Mouse (Mus musculus) kidney, postnatal 36 days (tissue): Measurements from ENCODE around the gene Gkap1.

Source experiments
- DNase-seq, 2 experiments: peaks; one replicate each; pipeline ENCODE4 v3.0.0; 2021 to 2022; ENCODE audit warnings: mixed read lengths in 2 of 2

Gene Gkap1

GRCm38 (mm10) chr13:58261674-58262073 lies 13.8 kb downstream of the Gkap1 start:
- no peak for DNase-seq

DNA sequence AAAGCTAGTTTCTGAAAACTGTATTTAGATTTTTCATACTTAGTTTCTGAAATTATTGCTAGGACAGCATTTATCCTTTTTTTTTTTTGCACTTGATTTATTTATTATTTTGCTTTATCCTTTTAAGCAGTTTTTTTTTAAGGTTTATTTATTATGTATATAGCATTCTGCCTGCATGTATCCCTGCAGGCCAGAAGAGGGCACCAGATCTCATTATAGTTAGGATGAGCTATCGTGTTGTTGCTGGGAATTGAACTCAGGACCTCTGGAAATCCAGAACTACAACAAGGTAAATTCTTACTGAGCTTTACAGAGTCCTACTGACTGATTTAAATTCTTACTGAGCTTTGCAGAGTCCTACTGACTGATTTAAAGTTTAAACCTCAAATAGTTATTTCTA lies 22.2 kb downstream of the Gkap1 start:
- peak in 1 of 2 experiments; percentile 13 for DNase-seq

DNA sequence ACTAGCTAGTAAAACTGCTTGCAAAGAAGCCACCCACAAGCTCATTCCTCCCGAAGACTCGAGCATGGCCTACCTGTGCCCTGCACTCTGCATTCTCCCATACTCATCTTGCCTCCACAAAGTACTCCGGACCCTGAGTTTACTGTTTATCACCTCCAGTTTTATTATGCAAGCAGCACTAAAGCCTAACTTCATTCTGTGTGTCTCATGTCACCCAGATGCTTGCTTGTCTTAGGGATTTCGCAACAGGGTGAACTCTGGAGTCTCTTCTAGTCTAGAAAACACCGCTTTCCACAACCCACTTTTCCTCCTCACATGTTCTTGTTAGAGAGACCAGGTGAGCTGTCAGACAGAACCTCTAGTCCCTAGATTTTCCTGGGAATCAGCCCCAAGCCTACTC lies 26.5 kb downstream of the Gkap1 start:
- peak in 1 of 2 experiments; percentile 51 for DNase-seq

GRCm38 (mm10) chr13:58236536-58236935 lies 39.0 kb downstream of the Gkap1 start:
- no peak for DNase-seq

- DNase-seq = peak; percentile 65 to 75
Measured at GRCm38 (mm10) chr13:58232611-58233010, 42.9 kb downstream of the Gkap1 start.

DNA sequence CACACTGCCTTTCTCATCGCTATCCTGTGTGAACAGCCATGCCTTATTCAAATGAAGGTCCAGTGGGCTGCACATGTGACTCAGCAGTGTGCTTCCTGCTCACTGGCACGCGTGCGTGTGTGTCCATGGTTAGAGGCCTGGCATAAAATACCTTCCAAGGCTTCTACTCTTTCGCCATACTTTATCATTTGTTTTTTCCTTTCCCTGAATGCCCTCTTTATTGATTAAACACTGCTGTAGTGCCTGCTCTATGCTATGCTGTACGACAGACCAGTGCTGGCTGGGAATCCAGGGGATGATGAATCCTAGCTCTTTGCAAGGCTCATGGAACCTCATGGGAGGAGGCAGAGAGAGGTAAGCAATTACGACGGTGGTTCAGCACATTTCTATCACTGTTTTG lies 43.4 kb downstream of the Gkap1 start:
- no peak for DNase-seq

- DNase-seq = no peak
Measured at GRCm38 (mm10) chr13:58228624-58229023, 46.9 kb downstream of the Gkap1 start.

DNA sequence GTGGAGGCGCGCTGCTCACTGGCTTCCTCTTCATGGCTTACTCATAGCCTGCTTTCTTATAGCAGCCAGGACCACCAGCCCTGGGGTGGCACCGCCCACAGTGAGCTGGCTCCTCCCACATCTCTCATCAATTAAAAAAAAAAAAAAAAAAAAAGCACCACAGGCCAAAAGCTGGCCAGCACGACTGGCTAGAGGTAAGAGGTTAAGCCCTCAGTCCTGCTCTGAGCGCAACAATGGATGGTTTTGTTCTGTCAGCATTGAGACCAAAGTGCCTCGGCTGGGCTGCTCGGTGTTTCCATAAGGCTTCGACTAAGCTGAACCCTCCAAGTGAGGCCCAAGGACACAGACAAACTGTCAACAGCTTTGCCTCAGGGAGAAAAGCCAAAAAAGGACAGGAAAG lies 49.8 kb downstream of the Gkap1 start:
- no peak for DNase-seq

DNA sequence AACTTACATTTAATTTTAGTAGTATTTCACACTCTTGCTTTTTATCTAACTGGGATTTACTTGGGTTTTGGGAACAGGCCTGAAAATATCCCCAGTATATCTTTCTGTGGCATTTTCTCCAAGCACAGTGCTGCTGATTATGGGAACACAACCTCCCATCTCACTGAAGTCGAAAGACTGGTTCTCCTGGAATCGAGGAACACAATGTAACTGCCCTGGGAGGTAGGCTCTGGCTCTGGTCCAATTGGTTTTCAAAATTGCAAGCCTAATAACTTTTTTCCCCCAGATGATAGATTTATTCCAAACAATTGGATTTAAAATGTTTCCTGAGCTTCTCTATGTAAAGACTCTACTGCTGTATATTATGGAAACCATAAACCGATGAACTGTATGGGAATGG lies 55.3 kb downstream of the Gkap1 start:
- DNase-seq = peak; percentile 46 to 52

- no peak for DNase-seq
Measured at GRCm38 (mm10) chr13:58217536-58217935, 58.0 kb downstream of the Gkap1 start.

- DNase-seq = peak; percentile 23 to 81
Measured at GRCm38 (mm10) chr13:58216395-58216794, 59.1 kb downstream of the Gkap1 start.

GRCm38 (mm10) chr13:58215592-58216341 lies 59.7 kb downstream of the Gkap1 start, which contains the start of gene Ubqln1:
Gene Ubqln1, minus strand, starts transcription at chr13:58215653.
- DNase-seq = peak; percentile 86 to 94

DNA sequence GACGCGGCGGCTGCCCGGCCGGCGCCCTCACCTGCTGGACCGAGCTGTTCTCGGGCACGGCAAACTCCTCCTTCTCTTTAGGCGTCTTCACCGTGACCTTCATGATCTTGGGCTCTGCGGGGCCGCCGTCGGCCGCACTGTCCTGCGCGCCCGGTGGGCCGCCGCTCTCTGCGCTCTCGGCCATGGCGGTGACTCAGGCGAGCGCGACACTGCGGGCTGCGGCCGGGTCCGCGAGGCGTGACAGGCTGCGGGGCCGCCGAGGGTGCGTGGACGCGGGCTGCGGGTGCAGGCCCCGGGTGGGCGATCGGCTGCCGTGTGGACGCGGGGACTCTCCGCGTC lies 60.3 kb downstream of the Gkap1 start:
- DNase-seq = no peak

DNA sequence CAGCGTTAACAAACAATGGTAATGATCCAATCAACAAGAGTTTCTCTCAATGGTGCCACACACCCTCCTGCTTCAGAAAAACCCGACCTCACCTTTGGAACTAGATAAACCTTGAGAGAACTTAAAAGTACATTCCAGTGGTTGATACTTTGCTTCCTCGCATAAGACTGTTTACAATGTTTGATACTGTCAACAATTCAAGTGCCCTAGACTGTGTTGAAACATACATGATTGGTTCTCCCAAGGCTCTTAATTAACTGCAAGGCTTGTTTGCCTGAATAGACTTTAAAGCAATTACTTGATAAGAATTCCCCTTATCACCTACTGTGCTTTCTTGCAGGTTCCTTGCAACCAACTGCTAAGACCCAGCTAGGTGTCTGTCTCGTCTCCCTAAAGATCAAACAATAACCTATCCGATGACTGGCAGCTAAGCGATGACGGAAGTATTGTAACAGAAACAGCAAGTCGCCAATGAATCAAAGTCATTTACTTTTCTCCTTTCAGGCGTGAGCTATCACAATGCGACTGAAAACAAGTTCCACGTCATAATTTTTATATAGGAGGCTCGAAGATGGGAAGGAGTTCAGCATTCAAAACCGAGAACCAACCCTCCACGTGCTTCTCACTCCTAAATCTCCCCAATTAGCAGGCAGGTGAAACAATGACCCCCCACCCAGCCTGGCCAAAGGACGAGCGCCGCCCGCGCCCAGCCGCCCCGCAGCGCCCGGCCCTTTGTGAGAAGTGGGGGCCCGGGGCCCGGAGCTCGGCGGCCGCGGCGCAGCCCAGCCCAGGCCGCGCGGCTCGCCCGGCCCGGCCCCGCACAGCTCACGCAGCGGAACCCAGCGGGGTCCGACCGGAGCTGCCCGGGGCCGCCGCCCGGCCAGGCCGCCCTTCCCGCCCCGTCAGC lies 60.9 kb downstream of the Gkap1 start:
- peak in 1 of 2 experiments; percentile 39 for DNase-seq

DNA sequence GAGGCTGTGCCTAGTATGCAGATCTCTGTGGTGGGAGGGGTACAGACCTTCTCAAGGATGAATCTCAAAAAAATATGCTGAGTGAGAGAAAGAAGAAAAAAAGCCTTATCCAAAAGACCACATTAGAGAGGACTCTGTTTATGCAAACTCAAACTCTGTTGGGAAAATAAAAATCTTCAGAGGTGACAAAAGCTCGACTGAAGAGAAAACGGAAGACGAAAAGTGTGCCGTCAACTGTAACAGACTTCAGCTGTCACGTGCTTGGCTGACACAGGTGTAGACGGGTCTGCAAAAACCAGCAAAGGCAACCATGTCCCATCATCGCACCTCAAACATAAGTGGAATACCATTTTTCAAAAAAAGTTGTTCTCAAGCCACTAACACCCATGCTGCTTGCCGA lies 61.7 kb downstream of the Gkap1 start:
- peak in 1 of 2 experiments; percentile 27 for DNase-seq

GRCm38 (mm10) chr13:58212530-58212929 lies 63.0 kb downstream of the Gkap1 start:
- DNase-seq = no peak

DNA sequence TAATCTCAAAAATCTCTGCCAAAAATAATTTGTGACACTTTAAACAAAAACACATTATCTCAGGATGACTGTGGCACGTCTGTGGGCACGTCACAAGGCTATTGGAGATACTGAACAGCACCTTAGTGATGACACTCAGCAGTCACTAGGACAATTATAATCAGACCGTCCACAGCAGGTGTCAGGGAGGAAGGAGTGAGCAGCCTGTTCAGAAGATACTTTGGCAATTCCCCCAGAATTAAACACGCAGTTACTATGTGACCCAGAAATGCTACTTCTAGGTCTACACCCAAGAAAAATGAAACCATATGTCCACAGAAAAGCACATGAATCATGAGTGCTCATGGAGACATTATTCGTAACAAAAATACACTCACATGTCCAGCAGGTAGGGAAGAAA lies 65.1 kb downstream of the Gkap1 start:
- DNase-seq = no peak

DNA sequence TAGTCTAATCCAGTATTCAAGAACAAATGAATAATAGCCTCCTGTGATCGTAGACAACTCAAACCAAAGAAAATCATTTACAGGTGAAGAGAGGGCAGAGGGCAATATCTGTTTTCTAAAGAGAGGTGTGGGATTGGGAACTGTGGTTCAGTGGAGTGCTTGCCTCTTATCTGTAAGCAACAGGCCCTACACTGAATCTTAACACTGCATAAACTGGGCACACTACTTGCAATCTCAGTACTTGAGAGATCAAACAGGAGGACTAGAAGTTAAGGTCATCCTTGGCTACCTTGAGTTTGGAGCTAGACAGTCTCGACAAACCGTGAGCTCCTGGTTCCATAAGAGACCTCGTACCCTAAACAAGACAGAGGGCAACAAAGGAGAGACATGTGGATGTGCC lies 69.4 kb downstream of the Gkap1 start:
- no peak for DNase-seq

DNA sequence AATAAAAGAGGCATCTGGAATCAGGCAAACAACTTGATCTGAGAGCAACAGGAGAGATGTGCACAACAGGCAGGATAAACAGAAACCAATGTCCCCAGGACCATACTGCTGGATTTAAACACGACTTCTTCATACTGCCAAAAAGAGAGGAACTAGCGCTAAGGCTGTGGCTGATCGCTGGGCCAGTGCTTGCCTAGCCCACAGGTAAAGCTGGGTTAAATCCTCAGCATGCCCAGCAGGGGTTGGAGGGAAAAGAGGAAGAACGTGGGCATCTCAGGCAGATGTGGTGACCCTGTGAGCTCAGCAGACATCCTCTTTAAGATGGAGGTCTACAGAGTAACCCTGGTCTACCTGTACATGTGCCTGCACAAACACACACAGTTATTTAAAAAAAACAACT lies 70.5 kb downstream of the Gkap1 start:
- DNase-seq = no peak

DNA sequence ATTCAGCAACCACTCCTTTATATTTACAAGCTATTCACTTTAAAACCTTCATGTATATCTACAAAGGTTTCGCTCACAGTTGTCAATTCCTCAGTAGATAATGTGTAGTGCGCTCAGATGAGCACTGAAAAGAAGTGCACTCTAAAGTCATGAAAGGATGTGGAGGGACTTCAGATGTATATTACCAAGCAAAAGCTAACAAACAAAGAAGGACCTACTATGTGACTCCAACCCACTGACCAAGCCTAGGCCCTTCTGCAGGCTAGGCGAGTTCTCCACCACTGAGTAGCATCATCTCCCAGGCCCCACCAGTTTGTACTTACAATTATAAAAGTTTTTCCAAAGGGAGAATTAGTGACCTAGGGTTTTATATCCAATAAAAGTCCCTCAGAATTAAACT lies 71.3 kb downstream of the Gkap1 start:
- DNase-seq = no peak

DNA sequence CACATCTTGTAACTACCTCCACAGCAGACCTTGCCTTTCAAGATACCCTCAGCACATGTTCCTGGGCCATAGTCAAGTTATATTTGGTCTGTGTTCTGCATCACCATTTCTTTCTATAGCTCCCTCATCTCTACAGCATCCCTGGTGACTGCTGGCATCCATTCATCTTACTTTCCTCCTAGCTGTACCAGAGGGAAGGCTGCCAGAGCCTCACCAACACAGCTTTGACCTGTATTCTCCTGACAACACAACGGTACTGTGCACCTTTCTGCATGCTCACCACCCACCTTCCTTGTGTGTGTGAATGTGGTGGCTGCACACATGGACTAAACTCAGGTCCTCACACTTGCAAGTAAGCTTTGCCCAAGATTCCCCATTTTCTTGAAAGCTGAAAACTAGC lies 72.6 kb downstream of the Gkap1 start:
- no peak for DNase-seq

- DNase-seq = no peak
Measured at GRCm38 (mm10) chr13:58201908-58202307, 73.6 kb downstream of the Gkap1 start.

DNA sequence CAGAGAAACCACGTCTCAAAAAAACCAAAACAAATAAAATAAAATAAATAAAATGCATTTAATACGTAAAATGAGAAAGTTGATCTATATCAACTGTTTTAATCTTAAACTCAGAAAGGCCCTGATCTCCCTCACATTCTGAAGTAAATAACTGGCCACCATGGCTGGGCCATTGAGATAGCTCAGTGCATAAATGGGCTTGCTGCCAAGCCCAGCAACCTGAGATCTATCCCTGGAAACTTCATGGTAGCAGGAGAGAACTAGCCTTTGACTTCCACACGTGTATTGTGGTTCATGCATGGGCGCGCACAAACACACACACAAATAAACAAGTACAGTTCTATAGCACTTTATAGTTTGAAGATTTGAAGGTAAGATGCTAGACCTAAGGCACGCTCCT lies 74.2 kb downstream of the Gkap1 start:
- DNase-seq = no peak
